Mouse (Mus musculus): ENCODE data around the gene Olfr125.

Gene Olfr125

GRCm38 (mm10) chr17:37832649-37833048, at the start of gene Olfr125:
Gene Olfr125 (plus strand): TSS chr17:37832949.
- DNase-seq: no peak

- DNase-seq: no peak
Observed at GRCm38 (mm10) chr17:37793229-37793628, 39.5 kb upstream of the Olfr125 start, which contains the start of gene Olfr123. Gene Olfr123 (plus strand): TSS chr17:37793529.

GRCm38 (mm10) chr17:37799588-37799987, 33.2 kb upstream of the Olfr125 start, which contains the start of gene Olfr124:
Gene Olfr124 (plus strand): TSS chr17:37799888.
- no peak for DNase-seq

- no peak for DNase-seq
Observed at GRCm38 (mm10) chr17:37847183-37847582, 14.4 kb downstream of the Olfr125 start, which contains the start of gene Olfr126. Gene Olfr126 (plus strand): TSS chr17:37847483.

- DNase-seq: no peak
Observed at GRCm38 (mm10) chr17:37863901-37864300, 31.2 kb downstream of the Olfr125 start.

- no peak for DNase-seq
Observed at GRCm38 (mm10) chr17:37869676-37870205, 37.0 kb downstream of the Olfr125 start.

GRCm38 (mm10) chr17:37873830-37874229, 41.1 kb downstream of the Olfr125 start:
- no peak for DNase-seq
